Mouse (Mus musculus): ENCODE measurements around the gene Gcn1l1. TPM values are rescaled to one million over a fixed set of nuclear protein-coding genes. Genes with fewer than 3 reads are reported as not detected.

Gcn1l1 gene
- polyA plus RNA-seq, 1 experiment: 131 TPM

DNA sequence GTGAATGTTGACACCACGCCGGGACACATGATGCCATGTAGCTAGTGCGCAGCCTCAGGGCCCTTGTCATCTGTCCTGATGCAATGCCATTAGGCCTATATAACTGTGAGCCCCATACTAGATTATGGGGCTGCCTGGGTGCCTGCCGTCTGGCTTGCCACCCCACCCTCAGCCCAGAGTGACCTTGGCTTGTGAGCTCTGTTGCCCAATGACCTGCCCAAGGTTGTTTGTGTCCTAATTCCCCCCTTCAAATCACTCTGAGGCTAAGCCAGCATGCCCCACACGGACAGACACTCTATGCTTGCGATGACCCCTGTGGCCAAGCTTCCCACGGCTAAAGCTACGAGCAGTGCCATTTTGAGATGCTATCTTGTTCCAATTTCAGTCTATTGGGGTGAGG, 84.6 kb downstream of the Gcn1l1 start:
- no peak for TF ChIP-seq GATA1 (IDR thresholded peaks at IDR 0.05; ENCODE audit: low read length)

DNA sequence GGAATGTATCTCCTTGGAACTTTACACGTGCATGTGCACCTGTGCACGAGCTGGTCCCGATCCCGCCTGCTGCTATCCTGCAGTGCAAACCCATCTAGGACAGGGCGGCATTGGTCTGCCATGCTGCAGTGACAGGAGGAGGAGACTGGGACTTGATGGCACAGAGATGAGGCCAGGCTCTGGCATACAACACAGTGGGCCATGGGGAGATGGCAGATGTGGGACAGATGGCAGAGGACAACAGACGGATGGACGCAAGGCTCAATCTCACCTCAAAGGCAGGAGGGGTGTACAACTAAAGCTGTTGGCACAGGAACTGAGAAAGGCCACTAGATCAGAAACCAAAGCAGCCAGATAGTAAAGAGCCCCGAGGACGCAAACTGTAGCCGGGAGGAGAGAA, 85.8 kb downstream of the Gcn1l1 start:
- TF ChIP-seq GATA1 (IDR thresholded peaks at IDR 0.05; ENCODE audit: low read length): no peak

DNA sequence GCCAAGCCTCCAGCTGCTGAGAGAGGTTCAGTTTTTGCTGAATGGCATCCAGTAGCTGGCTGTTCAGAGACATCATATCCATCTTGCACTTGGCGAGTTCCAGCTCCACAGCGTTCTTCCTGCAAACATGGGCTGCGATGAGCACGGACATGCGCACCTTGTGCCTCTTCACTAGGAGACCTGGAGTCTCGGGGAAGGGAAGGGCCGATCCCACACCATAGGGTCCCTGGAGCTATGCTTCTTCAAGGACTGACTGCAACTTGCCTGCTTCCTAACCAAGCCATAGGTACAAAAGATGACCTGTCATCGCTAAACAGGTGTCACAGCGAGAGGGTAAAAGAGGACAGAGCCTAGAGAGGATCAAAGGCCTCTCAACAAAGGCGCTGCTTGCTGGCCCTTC, 86.8 kb downstream of the Gcn1l1 start:
- no peak for TF ChIP-seq GATA1 (IDR thresholded peaks at IDR 0.05; ENCODE audit: low read length)

DNA sequence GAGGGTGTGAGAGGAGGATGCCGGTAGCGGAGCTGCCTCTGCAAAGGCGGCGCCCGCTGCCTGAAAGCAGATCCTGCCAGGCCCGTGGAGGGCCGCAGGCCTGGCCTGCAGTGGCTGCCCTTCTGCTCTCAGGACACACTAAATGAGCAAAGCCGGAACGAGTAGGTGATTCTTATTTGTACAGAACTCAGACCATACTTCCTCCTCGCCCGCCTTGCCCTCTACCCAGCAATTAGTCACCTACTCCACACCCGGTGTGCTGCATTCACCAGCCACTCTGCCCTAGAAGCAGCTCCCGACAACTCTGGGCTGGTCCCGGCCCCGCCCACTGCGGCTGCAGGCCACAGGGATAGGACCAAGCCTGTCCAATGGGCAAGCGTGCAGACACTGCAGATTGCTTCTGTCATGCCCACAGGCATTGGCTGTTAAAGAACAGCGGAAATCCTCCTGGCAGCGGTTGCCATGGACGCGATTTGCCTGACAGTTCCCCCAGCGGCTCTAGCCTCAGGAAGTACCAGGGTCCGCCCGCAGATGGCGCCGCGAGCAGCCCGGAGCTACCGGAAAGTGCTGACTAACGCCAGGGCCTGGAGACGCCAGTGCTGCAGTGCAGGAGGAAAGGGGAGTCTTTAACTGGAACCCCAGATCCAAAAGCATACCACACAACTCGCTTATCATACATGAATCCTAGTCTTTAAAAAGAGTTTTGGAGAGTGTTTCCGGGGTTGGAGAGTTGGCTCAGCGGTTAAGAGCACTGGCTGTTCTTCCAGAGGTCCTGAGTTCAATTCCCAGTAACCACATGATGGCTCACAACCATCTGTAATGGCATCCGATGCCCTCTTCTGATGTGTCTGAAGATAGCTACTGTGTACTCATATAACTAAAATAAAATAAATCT, 87.9 kb downstream of the Gcn1l1 start:
- TF ChIP-seq GATA1 (IDR thresholded peaks at IDR 0.05; ENCODE audit: low read length): no peak

DNA sequence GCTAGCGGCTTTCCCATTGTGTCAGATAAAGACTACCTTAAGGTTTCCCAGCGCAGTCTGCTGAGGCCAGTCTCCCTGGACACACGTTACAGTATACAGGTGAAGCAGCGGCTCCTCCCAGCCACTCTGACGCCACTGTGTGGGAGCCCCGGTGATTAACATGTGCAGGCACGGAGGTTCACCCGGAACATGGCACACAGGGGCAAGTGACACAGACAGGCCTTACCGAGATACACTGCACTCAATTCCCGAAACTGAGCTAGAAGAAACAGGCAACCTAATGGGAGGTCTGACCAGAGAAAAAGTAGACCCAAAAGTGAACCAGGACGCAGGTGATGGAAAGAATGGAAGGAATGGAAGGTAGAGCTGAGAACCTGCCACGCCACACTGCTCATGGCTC, 88.7 kb downstream of the Gcn1l1 start:
- no peak for TF ChIP-seq GATA1 (IDR thresholded peaks at IDR 0.05; ENCODE audit: low read length)

DNA sequence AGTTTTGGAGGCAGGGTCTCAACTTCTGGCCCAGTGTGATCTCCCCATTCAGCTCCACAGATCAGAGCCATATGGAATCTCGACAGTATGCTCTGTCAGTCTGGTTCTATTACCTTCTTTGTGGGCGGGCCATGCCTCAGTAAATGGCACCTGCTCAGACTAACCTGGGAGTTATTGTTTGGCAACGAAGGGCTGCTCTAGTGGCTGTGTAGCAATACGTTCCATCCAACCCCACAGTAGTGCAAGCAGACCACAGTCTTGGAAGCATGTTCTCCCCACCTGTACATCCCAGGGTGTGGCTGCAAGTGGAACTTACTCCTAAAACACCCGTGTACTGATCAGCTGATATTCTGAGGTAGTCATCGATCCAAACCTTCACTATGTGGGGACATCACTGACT, 91.6 kb downstream of the Gcn1l1 start:
- TF ChIP-seq GATA1 (IDR thresholded peaks at IDR 0.05; ENCODE audit: low read length): no peak

DNA sequence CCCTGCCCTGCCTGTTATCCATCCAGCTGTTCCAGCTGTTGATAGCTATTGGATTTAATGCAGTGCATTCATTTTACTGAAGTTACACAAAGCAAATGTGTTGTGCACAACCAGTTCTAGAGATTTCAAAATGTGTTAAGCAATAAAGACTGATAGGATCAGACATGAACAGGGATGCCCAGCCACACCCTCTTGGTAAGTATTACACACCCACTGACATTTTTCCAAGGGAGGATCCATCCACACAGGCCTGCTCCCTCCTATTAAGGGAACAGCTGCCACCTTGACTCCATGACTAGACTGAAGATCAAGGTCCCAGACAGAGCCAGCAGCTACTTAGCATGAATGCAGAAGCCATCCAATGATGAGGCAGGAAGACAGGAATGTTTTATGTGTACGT, 92.2 kb downstream of the Gcn1l1 start:
- TF ChIP-seq GATA1 (IDR thresholded peaks at IDR 0.05; ENCODE audit: low read length): no peak

DNA sequence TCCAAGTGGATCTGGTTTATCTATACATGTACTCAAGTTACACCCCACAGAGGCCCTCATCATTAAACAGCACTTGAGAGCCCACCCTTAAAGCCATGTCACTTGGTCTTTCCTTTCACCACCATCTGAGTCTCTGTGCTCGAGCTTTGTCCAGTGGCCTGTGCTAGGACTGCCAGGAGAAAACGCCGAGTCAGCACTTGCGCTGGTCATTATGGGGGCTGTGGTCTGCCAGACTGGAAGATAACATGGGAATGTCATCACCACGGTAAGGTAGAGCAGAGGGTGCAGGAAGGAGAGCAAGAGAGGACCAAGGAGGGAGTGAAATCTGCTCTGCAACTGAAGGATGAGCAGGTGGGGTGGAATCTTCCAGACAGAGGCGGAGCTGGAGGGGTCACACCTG, 93.3 kb downstream of the Gcn1l1 start:
- no peak for TF ChIP-seq GATA1 (IDR thresholded peaks at IDR 0.05; ENCODE audit: low read length)

DNA sequence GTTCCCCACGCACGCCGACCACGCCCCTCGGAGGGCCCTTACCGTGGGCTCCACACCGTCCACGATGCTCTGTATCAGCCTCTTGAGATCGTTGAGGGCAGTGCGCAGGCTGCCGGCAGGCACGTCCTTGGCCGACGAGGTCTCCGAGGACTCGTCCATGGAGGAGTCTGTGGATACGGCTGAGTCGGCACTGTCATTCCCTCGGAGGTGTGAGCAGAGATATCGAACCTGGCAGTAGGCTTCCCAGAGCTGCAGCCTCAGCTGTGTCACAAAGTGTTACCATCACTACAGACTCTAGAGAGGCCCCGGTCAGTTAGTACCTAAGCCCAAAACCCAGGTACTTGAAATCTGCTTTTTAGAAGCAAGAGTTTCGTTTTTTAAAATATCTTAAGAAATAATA, 97.6 kb downstream of the Gcn1l1 start:
- TF ChIP-seq GATA1 (IDR thresholded peaks at IDR 0.05; ENCODE audit: low read length): no peak

DNA sequence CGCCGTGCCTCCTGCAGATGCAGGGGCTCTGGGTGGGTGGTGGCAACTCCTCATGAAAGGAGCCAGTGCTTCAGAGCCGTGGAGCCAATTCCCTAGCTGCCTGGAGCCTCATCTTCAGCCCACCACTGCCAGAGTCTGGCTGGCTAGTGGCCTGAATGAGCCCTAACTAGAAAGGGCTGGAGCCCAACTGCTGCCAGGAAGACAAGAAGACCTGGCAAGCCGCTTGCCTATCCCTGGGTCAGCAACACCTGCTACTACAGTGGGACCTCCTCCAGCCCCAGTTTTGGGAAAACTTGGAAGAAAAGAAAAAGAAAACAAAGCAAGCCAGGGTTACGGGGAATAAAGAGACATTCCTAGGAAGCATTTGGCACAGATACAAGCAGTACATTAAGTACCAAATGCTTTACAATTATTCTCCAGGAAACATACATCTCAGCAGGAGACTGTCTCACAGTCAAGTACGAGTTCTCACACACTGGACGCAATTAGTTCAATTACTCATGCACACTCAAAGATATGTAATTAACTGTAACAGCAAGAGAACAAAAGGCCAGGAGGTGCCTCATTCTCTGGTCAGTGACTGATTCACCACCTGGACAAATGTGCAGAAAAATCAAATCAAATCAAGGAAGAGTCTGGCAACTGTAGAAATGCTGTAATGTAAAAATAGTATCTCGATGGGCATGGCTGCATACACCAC, 101.5 kb downstream of the Gcn1l1 start:
- no peak for TF ChIP-seq GATA1 (IDR thresholded peaks at IDR 0.05; ENCODE audit: low read length)

DNA sequence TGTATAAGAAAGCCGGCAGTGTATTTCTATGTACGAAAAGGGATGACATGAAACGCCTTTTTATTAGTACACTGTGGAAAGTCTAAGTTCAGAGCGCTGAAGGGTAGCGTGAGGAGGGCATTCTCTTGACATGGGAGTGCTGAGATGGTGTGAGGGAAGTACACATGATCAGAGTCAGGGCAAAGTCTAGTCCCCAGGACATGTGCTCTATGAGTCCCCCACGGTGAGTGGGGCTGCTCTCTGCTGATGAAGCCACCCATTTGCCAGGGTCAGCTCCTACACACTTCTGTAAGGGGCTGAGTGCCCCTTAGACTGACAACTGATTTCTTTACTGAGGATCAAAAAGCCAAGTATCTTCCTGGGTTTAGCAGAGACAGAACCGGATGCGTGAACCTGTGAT, 102.2 kb downstream of the Gcn1l1 start:
- TF ChIP-seq GATA1 (IDR thresholded peaks at IDR 0.05; ENCODE audit: low read length): no peak

DNA sequence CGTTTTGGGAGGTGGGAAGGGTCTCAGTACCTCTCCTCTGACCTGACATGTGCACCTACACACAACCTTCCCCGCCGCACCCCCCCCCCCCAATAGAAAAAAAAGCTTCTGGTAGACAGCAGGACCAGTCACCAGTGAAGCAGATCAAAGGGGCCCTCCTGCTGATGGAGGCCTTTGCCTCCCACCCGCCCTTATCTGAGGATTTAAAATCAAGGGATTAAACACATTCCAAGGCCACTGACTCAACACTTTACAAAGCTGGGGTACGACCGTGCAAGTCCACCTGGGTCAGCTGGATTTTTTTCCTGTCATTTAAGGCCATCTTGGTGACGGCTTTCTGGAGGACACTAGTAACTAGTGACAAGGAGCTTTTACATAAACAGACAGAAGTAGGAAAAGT, 102.8 kb downstream of the Gcn1l1 start:
- TF ChIP-seq GATA1 (IDR thresholded peaks at IDR 0.05; ENCODE audit: low read length): no peak

DNA sequence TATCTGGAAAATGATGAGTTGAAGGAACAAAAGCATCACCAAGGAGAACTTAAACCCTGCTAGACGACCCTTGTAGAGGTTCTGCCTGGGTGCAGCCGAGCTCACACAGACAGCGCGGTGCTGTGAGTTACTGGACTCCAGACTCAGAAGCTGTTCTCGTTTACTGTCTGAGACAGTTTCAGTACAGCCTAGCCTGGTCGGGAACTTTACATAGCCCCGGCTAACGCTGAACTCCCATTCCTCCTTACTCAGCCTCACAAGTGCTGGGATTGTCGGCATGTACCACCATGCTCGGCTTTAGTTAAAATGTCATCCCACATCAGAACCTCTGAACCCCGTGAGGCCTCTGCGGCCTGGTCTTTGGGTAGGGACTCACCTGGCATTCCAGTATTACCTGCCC, 103.9 kb downstream of the Gcn1l1 start:
- no peak for TF ChIP-seq GATA1 (IDR thresholded peaks at IDR 0.05; ENCODE audit: low read length)

DNA sequence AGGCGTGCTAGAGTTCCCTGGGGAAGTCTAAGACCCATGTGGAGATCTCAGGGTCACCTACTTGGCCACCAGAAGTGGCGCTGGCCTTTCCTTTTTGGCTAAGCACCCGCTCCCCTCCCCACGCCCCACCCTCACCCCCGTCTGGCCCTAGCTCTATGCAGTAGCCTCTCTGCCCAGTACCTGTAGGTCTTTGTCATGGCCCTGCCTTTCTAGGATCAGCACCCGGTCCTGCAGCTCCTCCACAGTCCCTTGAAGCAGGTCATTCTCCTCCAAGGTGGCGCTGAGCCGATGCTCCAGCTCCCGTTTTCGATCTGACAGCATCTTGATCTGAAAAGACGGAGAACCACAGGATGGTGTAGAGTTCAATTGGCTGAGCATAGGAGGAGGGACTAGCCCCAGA, 104.9 kb downstream of the Gcn1l1 start:
- no peak for TF ChIP-seq GATA1 (IDR thresholded peaks at IDR 0.05; ENCODE audit: low read length)

DNA sequence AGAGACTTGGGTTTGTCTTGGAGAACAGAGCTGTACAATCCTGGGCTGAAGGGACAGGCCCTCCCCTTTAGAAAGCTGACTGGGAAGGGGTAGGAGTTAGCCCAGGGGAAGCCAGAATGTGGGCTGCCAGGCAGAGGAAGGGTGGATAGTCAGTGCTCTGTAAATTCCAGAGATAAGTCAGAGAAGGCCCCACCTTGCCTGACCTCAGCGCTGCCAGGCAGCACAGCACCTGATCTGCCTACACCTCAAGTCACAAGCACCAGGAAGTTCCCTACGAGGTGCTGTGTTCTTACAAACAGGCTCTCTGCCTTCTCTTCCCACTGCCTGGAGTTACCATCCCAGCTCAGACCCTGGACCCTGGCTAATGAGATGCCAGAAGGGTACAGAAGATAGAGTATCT, 105.4 kb downstream of the Gcn1l1 start:
- no peak for TF ChIP-seq GATA1 (IDR thresholded peaks at IDR 0.05; ENCODE audit: low read length)

DNA sequence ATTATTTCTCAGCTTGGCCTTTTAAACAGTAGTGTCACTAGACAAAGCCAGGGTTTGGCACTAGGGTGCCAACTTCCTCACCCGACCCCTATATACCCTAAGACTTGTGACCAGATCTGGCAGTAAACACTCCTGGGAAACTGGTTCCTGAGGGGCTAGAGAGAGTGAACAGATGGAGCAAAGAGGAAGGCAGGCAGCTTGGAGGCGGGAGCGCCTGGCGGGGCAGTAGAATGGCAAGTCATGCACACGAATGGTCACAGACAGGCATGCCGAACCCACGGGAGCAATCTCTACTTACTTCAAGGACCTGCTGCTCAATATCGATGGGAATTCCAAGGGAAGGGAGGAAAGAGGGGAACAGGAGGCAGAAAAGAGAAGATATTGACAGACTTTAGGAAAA, 106.8 kb downstream of the Gcn1l1 start:
- no peak for TF ChIP-seq GATA1 (IDR thresholded peaks at IDR 0.05; ENCODE audit: low read length)

Other genes starting within 250 kb of the Gcn1l1 start
- 146 and 183 TPM in 2 replicates for gene Srsf9, start 238.1 kb upstream of the Gcn1l1 start, polyA plus RNA-seq (2012)
- gene Gatc, start 224.1 kb upstream of the Gcn1l1 start, polyA plus RNA-seq (2012): 16.0 and 21.8 TPM in 2 replicates
- gene Triap1, start 224.0 kb upstream of the Gcn1l1 start, polyA plus RNA-seq (2012): 3.4 and 10.5 TPM in 2 replicates
- gene Cox6a1, start 216.3 kb upstream of the Gcn1l1 start, polyA plus RNA-seq (2012): 2,043 and 2,441 TPM in 2 replicates
- gene Msi1, start 135.7 kb upstream of the Gcn1l1 start, polyA plus RNA-seq (2012): 2.4 TPM in 2 replicates
- gene Pla2g1b, start 99.0 kb upstream of the Gcn1l1 start, polyA plus RNA-seq (2012): not detected in 2 replicates
- 6.3 and 9.5 TPM in 2 replicates for gene Sirt4, start 80.5 kb upstream of the Gcn1l1 start, polyA plus RNA-seq (2012)
- 44.1 and 45.2 TPM in 2 replicates for gene Pxn, start 58.6 kb upstream of the Gcn1l1 start, polyA plus RNA-seq (2012)
- gene Rplp0, start 5.8 kb upstream of the Gcn1l1 start, polyA plus RNA-seq (2012): 976 and 1,161 TPM in 2 replicates
- 77.6 and 89.0 TPM in 2 replicates for gene Rab35, start 66.7 kb downstream of the Gcn1l1 start, polyA plus RNA-seq (2012)
- gene Bicdl1, start 166.4 kb downstream of the Gcn1l1 start, polyA plus RNA-seq (2012): 6.0 and 7.3 TPM in 2 replicates

Measured in G1E-ER4 (cell line).